Mouse (Mus musculus): ENCODE results near the gene Cyth2. TPM values are rescaled to one million over a fixed set of nuclear protein-coding genes. Genes with fewer than 3 reads are reported as not detected.

Cyth2 gene
- total and polyA plus RNA-seq, 3 experiments = 27.3 to 61.9 (median 59.1) TPM

GRCm38 (mm10) chr7:45766764-45767163 lies 47.6 kb downstream of the Cyth2 start:
- Histone ChIP-seq H3K4me1 (ENCODE audit: control insufficient read depth, insufficient read depth, low read length) (no peaks in the 10 kb centered on the region), H3K4me3 (no peak overlapping the region), H3K79me2 (replicated peaks; ENCODE audit: control insufficient read depth, insufficient read depth, low read length) (no peaks in the 10 kb centered on the region), H3K36me3 (ENCODE audit: control insufficient read depth, insufficient read depth, low read length) (no peaks in the 10 kb centered on the region), H3K9ac (ENCODE audit: low read depth, low read length) (no peak overlapping the region), H3K27ac (no peak overlapping the region), H3K27me3 (ENCODE audit: control insufficient read depth, insufficient read depth, low read length) (no peaks in the 10 kb centered on the region)
- no peak for TF ChIP-seq CTCF (IDR thresholded peaks at IDR 0.05)
- TF ChIP-seq EP300 (IDR thresholded peaks at IDR 0.05; ENCODE audit: insufficient read depth, low read depth, low read length) = no peak
- TF ChIP-seq POLR2A (IDR thresholded peaks at IDR 0.05; ENCODE audit: insufficient read depth, low read depth, low read length) = no peak
- WGBS = 53% methylated on average over 8 of the region's 8 CpGs
- DNase-seq = no peak
- intact Hi-C loops (cut with DNase I) = no loop called here

- Histone ChIP-seq H3K4me1 (ENCODE audit: control insufficient read depth, insufficient read depth, low read length) (no peaks in the 10 kb centered on the region), H3K27me3 (ENCODE audit: control insufficient read depth, insufficient read depth, low read length) (no peaks in the 10 kb centered on the region), H3K36me3 (ENCODE audit: control insufficient read depth, insufficient read depth, low read length) (no peaks in the 10 kb centered on the region), H3K79me2 (replicated peaks; ENCODE audit: control insufficient read depth, insufficient read depth, low read length) (no peaks in the 10 kb centered on the region), H3K4me3 (no peak overlapping the region), H3K27ac (no peak overlapping the region), H3K9ac (ENCODE audit: low read depth, low read length) (no peak overlapping the region)
- intact Hi-C loops (cut with DNase I) = no loop called here
- no peak for TF ChIP-seq POLR2A (IDR thresholded peaks at IDR 0.05; ENCODE audit: insufficient read depth, low read depth, low read length)
- no peak for TF ChIP-seq EP300 (IDR thresholded peaks at IDR 0.05; ENCODE audit: insufficient read depth, low read depth, low read length)
- TF ChIP-seq CTCF (IDR thresholded peaks at IDR 0.05) = no peak
- WGBS = 37% methylated on average over 8 of the region's 8 CpGs
- DNase-seq = no peak
Measured at GRCm38 (mm10) chr7:45765995-45766394, 48.4 kb downstream of the Cyth2 start.

- H3K4me1 ChIP-seq (ENCODE audit: control insufficient read depth, insufficient read depth, low read length) = no peaks in the 10 kb centered on the region; the same call in 1 of the 2 replicates
- no peak overlapping the region for H3K9ac ChIP-seq (ENCODE audit: low read depth, low read length)
- no peaks in the 10 kb centered on the region for H3K36me3 ChIP-seq (ENCODE audit: control insufficient read depth, insufficient read depth, low read length)
- WGBS = 58% methylated on average over 5 of the region's 5 CpGs
- H3K27me3 ChIP-seq (ENCODE audit: control insufficient read depth, insufficient read depth, low read length) = peaks cover 9% of the 10 kb centered on the region
- no peak overlapping the region for H3K27ac ChIP-seq
- H3K4me3 ChIP-seq = no peak overlapping the region
- intact Hi-C loops (cut with DNase I) = no loop called here
- no peak for DNase-seq
- TF ChIP-seq EP300 (IDR thresholded peaks at IDR 0.05; ENCODE audit: insufficient read depth, low read depth, low read length) (no peak), CTCF (IDR thresholded peaks at IDR 0.05) (no peak), POLR2A (IDR thresholded peaks at IDR 0.05; ENCODE audit: insufficient read depth, low read depth, low read length) (no peak)
- H3K79me2 ChIP-seq (replicated peaks; ENCODE audit: control insufficient read depth, insufficient read depth, low read length) = no peaks in the 10 kb centered on the region
Measured at GRCm38 (mm10) chr7:45760151-45760550, 54.2 kb downstream of the Cyth2 start.

GRCm38 (mm10) chr7:45759400-45759799 lies 55.0 kb downstream of the Cyth2 start:
- Histone ChIP-seq H3K36me3 (ENCODE audit: control insufficient read depth, insufficient read depth, low read length) (no peaks in the 10 kb centered on the region), H3K27me3 (ENCODE audit: control insufficient read depth, insufficient read depth, low read length) (peaks cover 9% of the 10 kb centered on the region), H3K27ac (no peak overlapping the region), H3K4me1 (ENCODE audit: control insufficient read depth, insufficient read depth, low read length) (no peaks in the 10 kb centered on the region; the same call in 1 of the 2 replicates), H3K9ac (ENCODE audit: low read depth, low read length) (no peak overlapping the region), H3K4me3 (no peak overlapping the region), H3K79me2 (replicated peaks; ENCODE audit: control insufficient read depth, insufficient read depth, low read length) (no peaks in the 10 kb centered on the region)
- 14% methylated on average over 27 of the region's 27 CpGs for WGBS
- no peak for DNase-seq
- TF ChIP-seq CTCF (IDR thresholded peaks at IDR 0.05) (no peak), POLR2A (IDR thresholded peaks at IDR 0.05; ENCODE audit: insufficient read depth, low read depth, low read length) (no peak), EP300 (IDR thresholded peaks at IDR 0.05; ENCODE audit: insufficient read depth, low read depth, low read length) (no peak)
- intact Hi-C loops (cut with DNase I) = no loop called here

Other genes starting within 250 kb of the Cyth2 start
- 100 to 1,000 TPM; 219 to 306 TPM for gene Bcat2, start 244.4 kb downstream of the Cyth2 start, total RNA-seq (2021)
- gene Bcat2, start 244.4 kb downstream of the Cyth2 start, polyA plus RNA-seq (2012; rRNA removed) = 142 and 198 TPM in 2 replicates
- gene Fgf21, start 199.1 kb downstream of the Cyth2 start, total RNA-seq (2021) = not detected
- not detected in 2 replicates for gene Fgf21, start 199.1 kb downstream of the Cyth2 start, polyA plus RNA-seq (2012; rRNA removed)
- gene Fut1, start 197.3 kb downstream of the Cyth2 start, total RNA-seq (2021) = not detected
- 0.25 TPM in 1 of 2 replicates, not detected in the other for gene Fut1, start 197.3 kb downstream of the Cyth2 start, polyA plus RNA-seq (2012; rRNA removed)
- under 1 TPM; 0.26 to 0.27 TPM for gene Izumo1, start 192.8 kb downstream of the Cyth2 start, total RNA-seq (2021)
- gene Izumo1, start 192.8 kb downstream of the Cyth2 start, polyA plus RNA-seq (2012; rRNA removed) = 0.29 and 0.70 TPM in 2 replicates
- 10 to 100 TPM; 25.0 to 25.5 TPM for gene Rasip1, start 187.1 kb downstream of the Cyth2 start, total RNA-seq (2021)
- 30.5 and 30.9 TPM in 2 replicates for gene Rasip1, start 187.1 kb downstream of the Cyth2 start, polyA plus RNA-seq (2012; rRNA removed)
- gene Mamstr, start 174.6 kb downstream of the Cyth2 start, total RNA-seq (2021) = 1 to 10 TPM; 3.8 to 4.0 TPM
- gene Mamstr, start 174.6 kb downstream of the Cyth2 start, polyA plus RNA-seq (2012; rRNA removed) = 11.3 and 12.0 TPM in 2 replicates
- gene Fut2, start 148.2 kb downstream of the Cyth2 start, total RNA-seq (2021) = under 1 TPM; 0.50 to 0.60 TPM
- gene Fut2, start 148.2 kb downstream of the Cyth2 start, polyA plus RNA-seq (2012; rRNA removed) = 1.1 and 1.9 TPM in 2 replicates
- gene Ntn5, start 130.6 kb downstream of the Cyth2 start, total RNA-seq (2021) = under 1 TPM; 0.18 to 0.26 TPM
- gene Ntn5, start 130.6 kb downstream of the Cyth2 start, polyA plus RNA-seq (2012; rRNA removed) = 0.47 TPM in 1 of 2 replicates, not detected in the other
- under 1 TPM; 0.16 to 0.25 TPM for gene Sec1, start 120.2 kb downstream of the Cyth2 start, total RNA-seq (2021)
- 0.16 and 0.41 TPM in 2 replicates for gene Sec1, start 120.2 kb downstream of the Cyth2 start, polyA plus RNA-seq (2012; rRNA removed)
- 1 to 10 TPM; 5.2 to 6.8 TPM for gene Car11, start 114.7 kb downstream of the Cyth2 start, total RNA-seq (2021)
- gene Car11, start 114.7 kb downstream of the Cyth2 start, polyA plus RNA-seq (2012; rRNA removed) = 10.6 and 14.4 TPM in 2 replicates
- 100 to 1,000 TPM in 1 of 2 experiments, 1 to 10 TPM in 1; 6.4 to 134 TPM for gene Dbp, start 109.5 kb downstream of the Cyth2 start, total RNA-seq (2021)
- gene Dbp, start 109.5 kb downstream of the Cyth2 start, polyA plus RNA-seq (2012; rRNA removed) = 49.3 and 93.6 TPM in 2 replicates
- gene Rpl18, start 99.1 kb downstream of the Cyth2 start, total RNA-seq (2021) = 100 to 1,000 TPM; 496 to 617 TPM
- 580 and 697 TPM in 2 replicates for gene Rpl18, start 99.1 kb downstream of the Cyth2 start, polyA plus RNA-seq (2012; rRNA removed)
- 10 to 100 TPM; 15.9 to 18.2 TPM for gene Sphk2, start 96.6 kb downstream of the Cyth2 start, total RNA-seq (2021)
- gene Sphk2, start 96.6 kb downstream of the Cyth2 start, polyA plus RNA-seq (2012; rRNA removed) = 24.1 and 24.9 TPM in 2 replicates
- gene Fam83e, start 93.4 kb downstream of the Cyth2 start, total RNA-seq (2021) = under 1 TPM; 0.13 to 0.34 TPM
- 0.64 and 1.1 TPM in 2 replicates for gene Fam83e, start 93.4 kb downstream of the Cyth2 start, polyA plus RNA-seq (2012; rRNA removed)
- gene Spaca4, start 88.8 kb downstream of the Cyth2 start, total RNA-seq (2021) = not detected
- gene Spaca4, start 88.8 kb downstream of the Cyth2 start, polyA plus RNA-seq (2012; rRNA removed) = not detected in 2 replicates
- under 1 TPM in 1 of 2 experiments, not detected in 1; 0.14 TPM for gene Lmtk3, start 30.8 kb downstream of the Cyth2 start, total RNA-seq (2021)
- 0.18 and 0.67 TPM in 2 replicates for gene Lmtk3, start 30.8 kb downstream of the Cyth2 start, polyA plus RNA-seq (2012; rRNA removed)
- gene Sult2b1, start 29.9 kb downstream of the Cyth2 start, total RNA-seq (2021) = not detected
- 0.08 TPM in 1 of 2 replicates, not detected in the other for gene Sult2b1, start 29.9 kb downstream of the Cyth2 start, polyA plus RNA-seq (2012; rRNA removed)
- gene Kcnj14, start 10.2 kb upstream of the Cyth2 start, total RNA-seq (2021) = under 1 TPM; 0.66 to 0.89 TPM
- gene Kcnj14, start 10.2 kb upstream of the Cyth2 start, polyA plus RNA-seq (2012; rRNA removed) = 0.78 and 35.7 TPM in 2 replicates
- 10 to 100 TPM; 11.8 to 13.1 TPM for gene Grwd1, start 16.4 kb upstream of the Cyth2 start, total RNA-seq (2021)
- 9.1 and 9.4 TPM in 2 replicates for gene Grwd1, start 16.4 kb upstream of the Cyth2 start, polyA plus RNA-seq (2012; rRNA removed)
- 100 to 1,000 TPM; 107 to 126 TPM for gene Kdelr1, start 58.2 kb upstream of the Cyth2 start, total RNA-seq (2021)
- 254 and 344 TPM in 2 replicates for gene Kdelr1, start 58.2 kb upstream of the Cyth2 start, polyA plus RNA-seq (2012; rRNA removed)
- gene Grin2d, start 63.8 kb upstream of the Cyth2 start, total RNA-seq (2021) = under 1 TPM; 0.31 to 0.43 TPM
- 0.56 and 0.92 TPM in 2 replicates for gene Grin2d, start 63.8 kb upstream of the Cyth2 start, polyA plus RNA-seq (2012; rRNA removed)
- not detected for gene Syngr4, start 82.1 kb upstream of the Cyth2 start, total RNA-seq (2021)
- 0.38 and 0.53 TPM in 2 replicates for gene Syngr4, start 82.1 kb upstream of the Cyth2 start, polyA plus RNA-seq (2012; rRNA removed)
- 100 to 1,000 TPM; 113 to 132 TPM for gene Tmem143, start 82.4 kb upstream of the Cyth2 start, total RNA-seq (2021)
- gene Tmem143, start 82.4 kb upstream of the Cyth2 start, polyA plus RNA-seq (2012; rRNA removed) = 205 and 206 TPM in 2 replicates
- gene Emp3, start 106.8 kb upstream of the Cyth2 start, total RNA-seq (2021) = 10 to 100 TPM; 24.2 to 29.2 TPM
- 59.7 and 77.7 TPM in 2 replicates for gene Emp3, start 106.8 kb upstream of the Cyth2 start, polyA plus RNA-seq (2012; rRNA removed)
- gene Ccdc114, start 109.5 kb upstream of the Cyth2 start, total RNA-seq (2021) = 1 to 10 TPM in 1 of 2 experiments, under 1 TPM in 1; 0.94 to 1.0 TPM
- gene Ccdc114, start 109.5 kb upstream of the Cyth2 start, polyA plus RNA-seq (2012; rRNA removed) = 1.7 and 2.1 TPM in 2 replicates
- not detected for gene Abcc6, start 215.7 kb upstream of the Cyth2 start, total RNA-seq (2021)
- gene Abcc6, start 215.7 kb upstream of the Cyth2 start, polyA plus RNA-seq (2012; rRNA removed) = 0.14 TPM in 1 of 2 replicates, not detected in the other
- 10 to 100 TPM; 88.1 to 91.7 TPM for gene Nomo1, start 219.1 kb upstream of the Cyth2 start, total RNA-seq (2021)
- 49.1 and 65.2 TPM in 2 replicates for gene Nomo1, start 219.1 kb upstream of the Cyth2 start, polyA plus RNA-seq (2012; rRNA removed)